Mouse (Mus musculus) embryonic fibroblast, embryonic 13.5 days (primary cell): ENCODE data around the gene Il17rc. TPM values are rescaled to one million over a fixed set of nuclear protein-coding genes. Genes with fewer than 3 reads are reported as not detected.

Source experiments
- H3K27ac ChIP-seq: 2 replicates; pipeline ENCODE4 v1.5.1; 2012; ENCODE audit warnings: low read length, control low read depth, inconsistent platforms; ENCODE audit not compliant: insufficient read depth
- H3K4me1 ChIP-seq: 2 replicates; pipeline ENCODE4 v1.6.1; 2011; ENCODE audit warnings: low read length; ENCODE audit not compliant: control insufficient read depth, insufficient read depth
- H3K4me3 ChIP-seq: 2 replicates; pipeline ENCODE4 v1.5.1; 2011; ENCODE audit warnings: mild to moderate bottlenecking, control low read depth, low read length; ENCODE audit not compliant: insufficient read depth
- CTCF ChIP-seq: IDR thresholded peaks from 2 replicates; pipeline ENCODE4 v1.5.1; 2011; ENCODE audit warnings: mild to moderate bottlenecking, control low read depth, low read length, moderate library complexity, borderline replicate concordance; ENCODE audit not compliant: insufficient read depth
- POLR2A ChIP-seq: IDR thresholded peaks from 2 replicates; pipeline ENCODE4 v1.6.1; 2011; ENCODE audit warnings: low read depth, mild to moderate bottlenecking, control low read depth, low read length, moderate library complexity
- polyA plus RNA-seq: library from polyadenylated mRNA; stranded (reverse); fragments of >200 nt; gene quantifications from 2 replicates; pipeline ENCODE4 v1.2.4, GENCODE M21; 2011; ENCODE audit warnings: low read depth; ENCODE audit not compliant: missing spikeins, insufficient read length

Gene Il17rc
- polyA plus RNA-seq = 20.7 and 23.5 TPM in 2 replicates

DNA sequence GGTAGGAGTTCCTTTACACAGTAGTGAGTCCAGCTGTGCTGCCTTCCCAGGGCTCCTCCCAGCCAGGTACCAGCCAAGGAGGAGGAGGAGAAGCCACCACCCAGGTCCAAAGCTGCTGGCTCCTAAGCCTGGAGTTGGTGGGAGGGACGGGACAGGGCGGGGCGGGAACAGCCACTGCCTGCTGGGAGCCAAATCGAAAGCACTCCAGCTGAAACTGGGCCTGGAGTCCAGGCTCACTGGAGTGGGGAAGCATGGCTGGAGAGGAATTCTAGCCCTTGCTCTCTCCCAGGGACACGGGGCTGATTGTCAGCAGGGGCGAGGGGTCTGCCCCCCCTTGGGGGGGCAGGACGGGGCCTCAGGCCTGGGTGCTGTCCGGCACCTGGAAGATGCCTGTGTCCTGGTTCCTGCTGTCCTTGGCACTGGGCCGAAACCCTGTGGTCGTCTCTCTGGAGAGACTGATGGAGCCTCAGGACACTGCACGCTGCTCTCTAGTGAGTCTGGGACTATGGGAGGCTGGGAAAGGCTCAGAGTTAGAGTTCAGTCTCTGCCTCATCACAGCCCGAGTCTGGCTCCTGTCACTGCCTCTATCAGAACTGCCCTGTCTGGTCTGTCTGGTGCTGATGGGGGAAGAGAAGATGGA lies at the start of gene Il17rc:
Gene Il17rc, plus strand, starts transcription at position 131 of the 640 bp plus-strand sequence.
- peak within 1 kb of the TSS; percentile 28 for H3K4me3 ChIP-seq
- peak within 1 kb of the TSS; percentile 5; the same call in 1 of the 2 replicates for H3K27ac ChIP-seq
- TF ChIP-seq POLR2A (peak; percentile 92), CTCF (no peak)
- 0 out of 2 replicates have a peak, but pooled peaks cover 2% of the 10 kb centered on the region for H3K4me1 ChIP-seq

GRCm38 (mm10) chr6:113423000-113423399 lies 48.2 kb upstream of the Il17rc start:
- H3K27ac ChIP-seq = no peak overlapping the region
- TF ChIP-seq CTCF (no peak), POLR2A (no peak)
- H3K4me1 ChIP-seq = no peaks in the 10 kb centered on the region
- H3K4me3 ChIP-seq = no peak overlapping the region

DNA sequence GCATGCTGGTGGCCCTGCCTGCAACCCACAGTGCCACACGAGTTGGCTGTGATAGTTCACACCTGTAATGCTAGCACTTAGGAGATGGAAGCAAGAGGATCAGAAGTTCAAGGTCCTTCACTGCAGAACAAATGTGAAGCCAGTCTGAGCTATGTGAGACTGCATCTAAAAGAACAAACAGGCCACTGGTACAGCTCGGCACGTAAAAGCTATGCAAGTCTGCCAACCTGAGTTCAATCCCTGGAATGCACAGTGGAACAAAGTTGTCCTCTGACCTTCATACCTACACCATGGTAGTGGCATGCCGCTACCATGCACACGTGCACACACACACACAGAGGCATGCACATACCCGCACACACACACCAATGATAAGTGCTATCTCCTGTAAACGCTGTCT lies 47.0 kb upstream of the Il17rc start:
- no peak overlapping the region for H3K27ac ChIP-seq
- no peak overlapping the region for H3K4me3 ChIP-seq
- no peaks in the 10 kb centered on the region for H3K4me1 ChIP-seq
- TF ChIP-seq CTCF (no peak), POLR2A (no peak)

DNA sequence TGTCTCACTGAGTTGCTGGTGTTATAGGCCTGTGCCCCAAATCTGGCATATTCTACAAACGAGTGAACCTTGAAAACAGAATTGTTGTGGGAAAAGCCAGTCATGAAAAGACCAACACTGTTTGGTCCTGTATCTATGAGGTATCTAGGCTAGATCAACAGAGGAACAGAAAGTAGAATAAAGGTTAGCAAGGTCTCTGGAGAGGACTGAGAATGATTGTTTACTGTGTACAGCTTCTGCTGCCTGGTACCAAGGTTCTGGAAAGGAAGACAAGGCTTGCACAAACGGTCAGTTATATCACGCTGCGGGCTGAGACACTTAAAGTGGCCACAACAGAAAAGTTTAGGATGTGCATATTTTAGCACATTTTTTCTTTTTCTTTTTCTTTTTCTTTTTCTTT lies 44.5 kb upstream of the Il17rc start:
- TF ChIP-seq CTCF = no peak
- no peak for TF ChIP-seq POLR2A
- no peak overlapping the region for H3K4me3 ChIP-seq
- no peak overlapping the region for H3K27ac ChIP-seq
- no peaks in the 10 kb centered on the region for H3K4me1 ChIP-seq

GRCm38 (mm10) chr6:113427397-113427796 lies 43.8 kb upstream of the Il17rc start:
- no peak overlapping the region for H3K27ac ChIP-seq
- no peak overlapping the region for H3K4me3 ChIP-seq
- TF ChIP-seq POLR2A (no peak), CTCF (peak; percentile 42; the same call in 1 of the 2 replicates)
- H3K4me1 ChIP-seq = no peaks in the 10 kb centered on the region

DNA sequence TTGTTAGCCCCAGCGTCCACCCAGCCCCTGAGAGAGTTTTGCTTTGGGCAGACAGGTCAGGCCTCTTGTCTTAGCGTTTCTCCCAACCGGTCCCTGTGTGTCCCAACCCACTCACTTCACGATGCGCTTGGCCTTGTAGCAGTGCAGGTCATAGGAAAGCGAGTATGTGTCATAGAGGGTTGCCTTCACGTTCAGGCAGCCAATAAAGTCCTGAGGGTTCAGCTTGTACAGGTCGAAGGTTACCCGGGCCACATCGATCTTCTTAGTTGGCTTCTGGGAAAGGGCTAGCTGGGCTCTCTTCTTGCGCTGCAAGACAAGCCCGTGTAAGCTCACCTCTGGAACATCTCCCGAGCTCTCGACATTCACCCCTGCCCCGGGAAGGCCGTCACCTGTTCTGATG lies 43.2 kb upstream of the Il17rc start:
- H3K27ac ChIP-seq = no peak overlapping the region
- TF ChIP-seq POLR2A = no peak
- TF ChIP-seq CTCF = no peak
- H3K4me1 ChIP-seq = no peaks in the 10 kb centered on the region
- H3K4me3 ChIP-seq = no peak overlapping the region

DNA sequence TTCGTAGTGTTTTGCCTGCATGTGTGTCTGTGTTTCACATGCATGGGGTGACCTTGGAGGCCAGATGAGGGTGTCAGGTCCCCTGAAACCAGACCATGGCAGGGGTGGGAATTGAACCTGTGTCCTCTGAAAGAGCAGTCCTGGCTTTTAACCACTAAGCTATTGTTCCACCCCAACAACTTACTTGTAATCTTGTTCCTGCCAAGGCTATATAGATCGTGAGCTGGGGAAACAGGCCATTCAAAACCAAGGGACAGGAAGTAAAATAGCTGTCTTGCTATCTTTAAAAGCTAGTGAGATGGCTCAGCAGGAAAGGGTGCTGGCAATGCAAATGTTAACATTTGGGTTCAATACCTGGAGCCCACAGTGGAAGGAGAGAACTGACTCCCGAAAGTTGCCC lies 41.3 kb upstream of the Il17rc start:
- no peak for TF ChIP-seq POLR2A
- TF ChIP-seq CTCF = no peak
- Histone ChIP-seq H3K4me1 (no peaks in the 10 kb centered on the region), H3K27ac (no peak overlapping the region), H3K4me3 (no peak overlapping the region)

DNA sequence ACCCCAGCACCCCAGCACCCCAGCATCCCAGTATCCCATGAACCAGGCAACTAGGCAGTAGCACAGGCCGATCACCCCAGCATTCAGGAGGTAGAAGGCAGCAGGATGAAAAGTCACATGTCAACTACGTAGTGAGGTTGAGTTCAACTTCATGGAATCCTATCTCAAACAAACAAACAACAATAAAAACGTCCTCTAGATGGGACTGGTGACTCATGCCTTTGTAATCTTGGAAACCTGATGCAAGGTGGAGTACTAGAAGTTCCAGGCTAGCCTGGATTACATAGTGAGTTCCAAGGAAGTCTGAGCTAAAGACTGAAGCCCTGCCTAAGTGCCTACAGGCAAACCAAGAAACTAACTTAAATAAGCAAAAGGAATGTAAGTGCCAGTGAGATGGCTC lies 40.4 kb upstream of the Il17rc start:
- TF ChIP-seq POLR2A (no peak), CTCF (no peak)
- H3K27ac ChIP-seq = no peak overlapping the region
- no peaks in the 10 kb centered on the region for H3K4me1 ChIP-seq
- H3K4me3 ChIP-seq = no peak overlapping the region

GRCm38 (mm10) chr6:113431801-113432200 lies 39.4 kb upstream of the Il17rc start:
- no peak overlapping the region for H3K4me3 ChIP-seq
- no peak overlapping the region for H3K27ac ChIP-seq
- no peaks in the 10 kb centered on the region for H3K4me1 ChIP-seq
- TF ChIP-seq CTCF = no peak
- TF ChIP-seq POLR2A = no peak

GRCm38 (mm10) chr6:113433661-113434060 lies 37.6 kb upstream of the Il17rc start:
- H3K4me1 ChIP-seq = no peaks in the 10 kb centered on the region
- TF ChIP-seq CTCF (no peak), POLR2A (no peak)
- H3K4me3 ChIP-seq = no peak overlapping the region
- no peak overlapping the region for H3K27ac ChIP-seq
